Mouse (Mus musculus) thymus, adult 2 months (tissue): ENCODE data around the gene Umad1. TPM values are rescaled to one million over a fixed set of nuclear protein-coding genes. Genes with fewer than 3 reads are reported as not detected.

Experiments
- DNase-seq: peaks from one replicate; pipeline ENCODE4 v3.0.0; 2021
- H3K27ac ChIP-seq: fragments of 200-500 bp; 2 replicates; pipeline ENCODE4 v1.5.1; 2012; ENCODE audit warnings: low read length, control low read depth; ENCODE audit not compliant: control insufficient read depth, insufficient read depth
- H3K27me3 ChIP-seq: fragments of 200-500 bp; 2 replicates; pipeline ENCODE4 v1.6.1; 2012; ENCODE audit warnings: mild to moderate bottlenecking, low read length, moderate library complexity, mixed read lengths; ENCODE audit not compliant: control insufficient read depth, insufficient read depth
- H3K36me3 ChIP-seq: fragments of 200-500 bp; 2 replicates; pipeline ENCODE4 v1.6.1; 2012; ENCODE audit warnings: mild to moderate bottlenecking, low read length, moderate library complexity; ENCODE audit not compliant: control insufficient read depth, insufficient read depth
- H3K4me1 ChIP-seq: fragments of 200-500 bp; replicated peaks from 2 replicates; pipeline ENCODE4 v1.6.1; 2012; ENCODE audit warnings: low read length; ENCODE audit not compliant: control insufficient read depth, insufficient read depth
- H3K4me3 ChIP-seq: fragments of 200-500 bp; 2 replicates; pipeline ENCODE4 v1.5.1; 2012; ENCODE audit warnings: mild to moderate bottlenecking, low read length, control low read depth, moderate library complexity; ENCODE audit not compliant: control insufficient read depth, insufficient read depth
- CTCF ChIP-seq: fragments of 200-500 bp; IDR thresholded peaks from 2 replicates; pipeline ENCODE4 v1.5.1; 2012; ENCODE audit warnings: mild to moderate bottlenecking, control low read depth, low read length, moderate library complexity, borderline replicate concordance; ENCODE audit not compliant: control insufficient read depth, poor library complexity, insufficient read depth; ENCODE audit errors: extremely low read depth
- POLR2A ChIP-seq: fragments of 200-500 bp; IDR thresholded peaks from 2 replicates; pipeline ENCODE4 v1.6.1; 2012; ENCODE audit warnings: mild to moderate bottlenecking, low read length, control low read depth, moderate library complexity; ENCODE audit not compliant: control insufficient read depth, poor library complexity, insufficient read depth; ENCODE audit errors: extremely low read depth
- WGBS: fragments of 180-500 bp; shearing (Covaris S2); methylation state at CpG from one replicate; pipeline ENCODE4 v1.1.7; 2018; 5-methylcytosine and 5-hydroxymethylcytosine counted together
- polyA plus RNA-seq: library from polyadenylated mRNA; depleted of rRNA; stranded (reverse); fragments of >200 nt; gene quantifications from 2 replicates; pipeline ENCODE4 v1.2.3, GENCODE M21; 2012

Umad1 gene
- polyA plus RNA-seq, 1 experiment, result 13.5 TPM

GRCm38 (mm10) chr6:8271047-8271446 is 12.0 kb downstream of the Umad1 start:
- Histone ChIP-seq H3K4me1 (peaks cover 2% of the 10 kb centered on the region), H3K4me3 (no peak overlapping the region), H3K27me3 (no peaks in the 10 kb centered on the region), H3K27ac (no peak overlapping the region), H3K36me3 (no peaks in the 10 kb centered on the region)
- TF ChIP-seq CTCF, result no peak
- TF ChIP-seq POLR2A, result no peak
- 95% methylated on average over 3 of the region's 3 CpGs for WGBS
- no peak for DNase-seq

- Histone ChIP-seq H3K27ac (peak overlapping the region; percentile 17), H3K27me3 (no peaks in the 10 kb centered on the region), H3K4me1 (peaks cover 2% of the 10 kb centered on the region), H3K4me3 (no peak overlapping the region), H3K36me3 (0 out of 2 replicates have a peak, but pooled peaks cover 3% of the 10 kb centered on the region)
- TF ChIP-seq POLR2A (no peak), CTCF (peak; percentile 76; the same call in 1 of the 2 replicates)
- WGBS, result 54% methylated on average over 6 of the region's 6 CpGs
- DNase-seq, result peak; percentile 65
Measured at GRCm38 (mm10) chr6:8274387-8275054, 15.4 kb downstream of the Umad1 start.

GRCm38 (mm10) chr6:8275098-8275497 is 16.0 kb downstream of the Umad1 start:
- Histone ChIP-seq H3K27ac (no peak overlapping the region; the same call in 1 of the 2 replicates), H3K4me1 (peaks cover 2% of the 10 kb centered on the region), H3K4me3 (no peak overlapping the region), H3K27me3 (no peaks in the 10 kb centered on the region), H3K36me3 (0 out of 2 replicates have a peak, but pooled peaks cover 3% of the 10 kb centered on the region)
- peak; percentile 92 for DNase-seq
- TF ChIP-seq CTCF (no peak), POLR2A (no peak)
- WGBS, result 9% methylated on average over 1 of the region's 1 CpGs

GRCm38 (mm10) chr6:8276431-8276830 is 17.3 kb downstream of the Umad1 start:
- H3K27me3 ChIP-seq, result no peaks in the 10 kb centered on the region
- DNase-seq, result no peak
- H3K4me3 ChIP-seq, result no peak overlapping the region
- 0 out of 2 replicates have a peak, but pooled peaks cover 3% of the 10 kb centered on the region for H3K36me3 ChIP-seq
- 90% methylated on average over 4 of the region's 4 CpGs for WGBS
- TF ChIP-seq POLR2A (no peak), CTCF (no peak)
- H3K27ac ChIP-seq, result no peak overlapping the region; the same call in 1 of the 2 replicates
- H3K4me1 ChIP-seq, result peaks cover 2% of the 10 kb centered on the region

- H3K4me1 ChIP-seq, result peaks cover 4% of the 10 kb centered on the region
- no peak overlapping the region for H3K27ac ChIP-seq
- no peaks in the 10 kb centered on the region for H3K27me3 ChIP-seq
- WGBS, result 91% methylated on average over 5 of the region's 5 CpGs
- no peak for TF ChIP-seq POLR2A
- no peak for TF ChIP-seq CTCF
- peak; percentile 40 for DNase-seq
- no peak overlapping the region for H3K4me3 ChIP-seq
- 0 out of 2 replicates have a peak, but pooled peaks cover 3% of the 10 kb centered on the region for H3K36me3 ChIP-seq
Measured at GRCm38 (mm10) chr6:8278426-8279002, 19.4 kb downstream of the Umad1 start.

- peaks cover 4% of the 10 kb centered on the region; the same call in 1 of the 2 replicates for H3K4me1 ChIP-seq
- no peak for DNase-seq
- 64% methylated on average over 4 of the region's 4 CpGs for WGBS
- H3K27ac ChIP-seq, result peak overlapping the region; percentile 35; the same call in 1 of the 2 replicates
- H3K4me3 ChIP-seq, result no peak overlapping the region
- 0 out of 2 replicates have a peak, but pooled peaks cover 3% of the 10 kb centered on the region for H3K36me3 ChIP-seq
- no peaks in the 10 kb centered on the region for H3K27me3 ChIP-seq
- no peak for TF ChIP-seq CTCF
- no peak for TF ChIP-seq POLR2A
Measured at GRCm38 (mm10) chr6:8283255-8283654, 24.2 kb downstream of the Umad1 start.
